Mouse (Mus musculus): ENCODE data around the gene Pde2a. TPM values are rescaled to one million over a fixed set of nuclear protein-coding genes. Genes with fewer than 3 reads are reported as not detected.

Gene Pde2a
- polyA plus RNA-seq (2012; rRNA removed) = 19.4 and 25.1 TPM in 2 replicates

DNA sequence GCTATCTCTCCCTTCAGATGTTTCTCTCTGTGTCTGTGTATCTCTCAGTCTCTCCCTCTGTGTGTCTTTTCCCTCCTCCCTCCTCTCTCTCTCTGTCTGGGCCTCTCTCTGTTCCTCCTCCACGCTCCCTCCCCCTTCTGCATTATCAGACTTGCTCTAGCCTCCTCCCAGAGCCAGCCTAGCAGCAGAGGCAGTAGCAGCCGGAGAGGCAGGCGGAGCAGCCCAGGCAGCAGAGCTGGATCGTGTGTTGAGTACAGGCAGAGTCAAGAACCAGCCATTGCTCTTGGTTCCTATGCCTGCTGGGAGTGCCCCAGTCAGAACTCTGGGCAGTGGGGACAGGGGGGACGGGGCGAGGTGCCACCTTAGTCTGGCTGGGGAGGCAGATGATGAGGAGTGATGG, at the start of gene Pde2a:
Gene Pde2a (plus strand): TSS at position 163 of the 400 bp plus-strand sequence.
- TF ChIP-seq POLR2A (IDR thresholded peaks at IDR 0.05; ENCODE audit: borderline replicate concordance, extremely low read depth, insufficient read depth, insufficient read length, poor library complexity, severe bottlenecking) (peak; percentile 10; the same call in 1 of the 2 replicates), CTCF (IDR thresholded peaks at IDR 0.05; ENCODE audit: borderline replicate concordance, extremely low read depth, insufficient read depth, insufficient read length) (no peak)
- peak; percentile 87 for DNase-seq (ENCODE audit: low read depth)

DNA sequence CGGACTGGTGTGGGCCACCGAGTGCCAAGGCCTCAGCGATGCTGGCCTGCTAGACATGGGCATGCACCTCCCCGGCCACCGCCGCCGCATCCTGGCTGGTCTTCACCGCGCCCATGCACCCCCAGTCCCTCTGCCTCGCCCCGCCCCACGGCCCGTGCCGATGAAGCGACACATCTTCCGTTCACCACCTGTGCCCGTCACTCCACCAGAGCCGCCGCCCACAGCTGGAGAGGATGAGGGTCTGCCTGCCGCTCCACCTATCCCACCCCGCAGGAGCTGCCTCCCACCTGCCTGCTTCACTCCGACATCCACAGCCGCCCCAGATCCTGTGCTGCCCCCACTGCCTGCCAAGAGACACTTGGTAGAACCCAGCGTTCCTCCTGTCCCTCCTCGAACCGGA, 48.4 kb upstream of the Pde2a start:
- TF ChIP-seq CTCF (IDR thresholded peaks at IDR 0.05; ENCODE audit: borderline replicate concordance, extremely low read depth, insufficient read depth, insufficient read length) (no peak), POLR2A (IDR thresholded peaks at IDR 0.05; ENCODE audit: borderline replicate concordance, extremely low read depth, insufficient read depth, insufficient read length, poor library complexity, severe bottlenecking) (no peak)
- no peak for DNase-seq (ENCODE audit: low read depth)

DNA sequence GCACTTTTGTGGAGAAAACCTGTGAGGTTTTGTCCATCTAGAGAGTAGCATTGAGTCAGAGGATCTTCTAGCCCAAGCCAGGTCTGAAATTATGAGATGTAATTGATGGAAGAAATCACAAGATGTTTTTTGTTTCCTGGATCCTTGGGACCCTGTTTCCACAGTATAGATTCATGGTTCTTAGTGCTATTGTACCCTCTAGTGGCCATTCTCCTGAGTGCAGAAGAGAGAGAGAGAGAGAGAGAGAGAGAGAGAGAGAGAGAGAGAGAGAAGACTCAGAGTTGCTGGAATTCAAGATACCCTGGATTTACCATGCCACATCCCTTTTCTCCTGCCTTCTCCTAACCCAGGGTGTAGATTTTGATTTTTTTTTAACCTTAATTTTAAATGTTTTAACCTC, 47.3 kb upstream of the Pde2a start:
- peak; percentile 88 for DNase-seq (ENCODE audit: low read depth)
- TF ChIP-seq POLR2A (IDR thresholded peaks at IDR 0.05; ENCODE audit: borderline replicate concordance, extremely low read depth, insufficient read depth, insufficient read length, poor library complexity, severe bottlenecking) (no peak), CTCF (IDR thresholded peaks at IDR 0.05; ENCODE audit: borderline replicate concordance, extremely low read depth, insufficient read depth, insufficient read length) (peak; percentile 37; the same call in 1 of the 2 replicates)

DNA sequence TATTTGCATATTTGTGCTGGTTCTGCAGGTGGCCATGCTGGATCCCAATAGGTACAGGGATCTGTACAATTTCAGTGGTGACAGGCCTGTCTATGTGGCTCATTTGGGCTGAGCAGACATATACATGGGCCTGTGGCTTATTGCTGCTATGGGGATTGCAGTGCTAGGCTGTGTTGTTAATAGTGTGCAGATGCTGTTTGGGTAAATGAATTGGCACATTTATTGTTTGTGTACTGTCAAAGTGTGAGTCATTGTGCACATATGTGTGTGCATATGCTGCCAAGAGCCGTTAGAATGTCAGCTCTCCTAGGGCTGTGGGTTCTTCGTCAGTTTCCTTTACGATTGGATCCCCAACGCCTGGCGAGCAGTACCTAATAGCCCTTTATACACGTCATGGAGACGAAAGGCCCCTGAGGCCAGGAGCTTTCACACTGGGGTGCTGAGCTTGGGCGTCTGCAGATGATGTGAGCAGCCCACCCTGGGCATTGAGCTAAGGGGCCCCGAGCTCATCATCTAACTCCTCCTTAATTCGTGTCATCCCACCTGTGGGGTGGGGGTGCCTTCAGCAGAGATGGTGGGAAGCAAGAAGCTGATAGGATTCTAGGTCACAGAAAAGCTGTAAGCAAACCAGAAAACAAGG, 44.7 kb upstream of the Pde2a start:
- DNase-seq (ENCODE audit: low read depth) = peak; percentile 77
- TF ChIP-seq POLR2A (IDR thresholded peaks at IDR 0.05; ENCODE audit: borderline replicate concordance, extremely low read depth, insufficient read depth, insufficient read length, poor library complexity, severe bottlenecking) (no peak), CTCF (IDR thresholded peaks at IDR 0.05; ENCODE audit: borderline replicate concordance, extremely low read depth, insufficient read depth, insufficient read length) (no peak)

DNA sequence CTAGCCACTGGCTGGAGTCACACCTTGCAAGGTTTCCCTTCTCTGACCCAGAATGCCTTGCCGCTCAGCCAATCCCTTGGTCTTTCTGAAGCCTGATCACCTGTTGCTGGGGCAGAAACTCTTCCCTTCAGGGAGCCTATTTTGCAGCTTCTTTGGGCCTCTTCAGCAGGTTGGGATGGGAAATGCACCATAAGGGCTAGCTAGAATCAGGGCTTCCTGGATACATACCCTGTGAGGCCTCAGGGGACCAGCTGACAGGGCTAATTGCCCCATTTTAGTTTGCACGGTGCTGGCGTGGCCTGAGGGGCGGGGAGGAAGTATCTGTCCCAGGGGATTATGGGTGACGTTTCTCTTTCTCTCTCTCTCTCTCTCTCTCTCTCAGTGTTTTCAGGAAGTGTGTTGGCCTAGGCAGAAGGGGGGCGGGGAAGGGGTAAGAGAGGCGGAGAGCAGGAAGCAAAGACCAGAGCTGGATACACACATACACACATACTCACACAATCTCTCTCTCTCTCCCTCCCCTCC, 43.7 kb upstream of the Pde2a start:
- TF ChIP-seq CTCF (IDR thresholded peaks at IDR 0.05; ENCODE audit: borderline replicate concordance, extremely low read depth, insufficient read depth, insufficient read length) (no peak), POLR2A (IDR thresholded peaks at IDR 0.05; ENCODE audit: borderline replicate concordance, extremely low read depth, insufficient read depth, insufficient read length, poor library complexity, severe bottlenecking) (no peak)
- peak; percentile 73 for DNase-seq (ENCODE audit: low read depth)

DNA sequence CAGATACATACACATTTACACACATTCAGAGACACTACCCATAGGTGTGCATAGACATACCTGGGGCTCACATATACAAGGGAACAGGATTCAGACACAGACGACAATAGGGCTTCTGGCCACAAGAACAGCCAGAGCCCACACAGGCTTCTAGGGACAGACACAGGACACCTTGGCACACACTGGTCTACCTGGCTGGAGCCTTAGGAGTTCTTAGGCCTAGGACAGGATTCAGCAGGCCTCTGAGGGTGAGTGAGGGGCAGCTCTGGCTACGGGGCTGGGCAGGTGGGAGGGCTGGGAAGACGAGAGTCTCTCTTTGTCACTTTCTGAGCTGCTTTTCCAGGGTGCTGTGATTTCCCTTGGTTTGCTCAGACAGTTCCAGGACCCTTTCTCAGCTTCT, 43.2 kb upstream of the Pde2a start:
- TF ChIP-seq CTCF (IDR thresholded peaks at IDR 0.05; ENCODE audit: borderline replicate concordance, extremely low read depth, insufficient read depth, insufficient read length) (no peak), POLR2A (IDR thresholded peaks at IDR 0.05; ENCODE audit: borderline replicate concordance, extremely low read depth, insufficient read depth, insufficient read length, poor library complexity, severe bottlenecking) (no peak)

DNA sequence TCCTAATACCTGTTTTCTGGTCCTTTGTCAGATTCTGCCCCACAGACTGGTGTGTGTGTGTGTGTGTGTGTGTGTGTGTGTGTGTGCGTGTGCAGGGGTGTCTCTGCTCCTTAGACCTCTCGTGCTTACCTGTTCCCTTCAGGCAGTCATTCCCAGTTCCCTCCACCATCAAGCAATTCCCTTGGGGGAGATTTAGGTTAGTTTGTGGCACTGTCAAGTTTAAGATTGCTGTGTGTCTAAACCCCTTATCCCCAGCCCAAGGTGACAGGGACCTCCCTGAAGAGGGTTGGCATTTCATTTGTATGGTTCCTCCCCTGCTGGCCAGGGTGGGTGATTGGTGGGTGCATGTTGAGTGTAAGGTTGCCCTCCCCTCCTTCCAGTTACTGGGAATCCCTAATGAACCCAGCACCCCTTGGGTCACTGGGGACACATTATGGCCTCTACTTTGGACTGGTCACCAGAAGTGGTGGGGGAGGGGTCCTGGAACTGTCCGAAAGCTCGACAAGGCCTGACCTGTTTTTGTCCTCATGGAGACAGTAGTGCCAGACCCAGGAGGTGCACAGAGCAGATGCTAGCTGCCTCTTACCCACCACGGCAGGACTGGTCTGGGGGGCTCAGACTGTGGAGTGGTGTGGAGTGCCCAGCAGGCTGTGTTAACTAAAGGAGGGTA, 42.6 kb upstream of the Pde2a start:
- no peak for DNase-seq (ENCODE audit: low read depth)
- TF ChIP-seq POLR2A (IDR thresholded peaks at IDR 0.05; ENCODE audit: borderline replicate concordance, extremely low read depth, insufficient read depth, insufficient read length, poor library complexity, severe bottlenecking) (no peak), CTCF (IDR thresholded peaks at IDR 0.05; ENCODE audit: borderline replicate concordance, extremely low read depth, insufficient read depth, insufficient read length) (no peak)

More for the DNA sequence above, 43.2 kb upstream of the Pde2a start:
- DNase-seq (ENCODE audit: low read depth) = no peak

DNA sequence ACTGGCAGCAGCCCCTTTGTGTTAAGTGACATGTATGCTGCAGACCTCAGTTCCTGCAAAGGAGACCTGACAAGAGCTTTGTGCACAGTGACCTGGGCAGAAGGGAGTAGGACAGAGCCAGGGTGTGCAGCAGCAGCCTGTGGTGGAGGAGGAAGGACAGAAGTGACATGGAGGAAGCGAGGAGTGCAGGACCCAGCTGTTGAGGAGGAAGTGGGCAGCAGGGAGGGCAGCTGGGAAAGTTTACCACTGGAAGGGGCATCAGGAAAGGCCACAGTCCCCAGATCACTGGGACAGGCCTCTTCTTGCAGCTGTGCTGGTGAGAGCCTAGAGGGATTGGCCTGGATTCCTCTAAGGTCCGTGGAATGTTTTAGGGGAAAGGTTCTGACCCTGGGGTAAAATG, 41.8 kb upstream of the Pde2a start:
- DNase-seq (ENCODE audit: low read depth) = no peak
- TF ChIP-seq CTCF (IDR thresholded peaks at IDR 0.05; ENCODE audit: borderline replicate concordance, extremely low read depth, insufficient read depth, insufficient read length) = no peak
- TF ChIP-seq POLR2A (IDR thresholded peaks at IDR 0.05; ENCODE audit: borderline replicate concordance, extremely low read depth, insufficient read depth, insufficient read length, poor library complexity, severe bottlenecking) = no peak

DNA sequence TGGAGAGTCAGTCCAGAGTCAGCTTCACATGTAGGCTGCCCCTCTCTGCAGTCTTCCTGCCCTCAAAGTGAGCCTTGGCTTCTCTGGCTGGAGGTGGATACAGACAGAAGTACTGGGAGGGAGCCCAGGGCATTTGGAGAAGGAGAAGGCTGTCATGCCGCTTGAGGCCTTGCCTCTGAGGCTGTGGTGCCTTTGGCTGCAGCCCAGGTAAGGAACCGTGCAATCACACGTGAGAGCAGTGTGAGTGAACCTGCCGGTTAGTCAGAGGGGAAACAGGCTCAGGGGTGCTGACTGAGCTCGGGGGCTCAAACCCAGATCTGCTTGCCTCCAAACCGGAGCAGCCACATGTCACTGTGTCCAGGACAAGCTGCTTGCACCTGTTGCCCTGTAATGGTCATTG, 40.0 kb upstream of the Pde2a start:
- no peak for DNase-seq (ENCODE audit: low read depth)
- TF ChIP-seq CTCF (IDR thresholded peaks at IDR 0.05; ENCODE audit: borderline replicate concordance, extremely low read depth, insufficient read depth, insufficient read length) (no peak), POLR2A (IDR thresholded peaks at IDR 0.05; ENCODE audit: borderline replicate concordance, extremely low read depth, insufficient read depth, insufficient read length, poor library complexity, severe bottlenecking) (no peak)

DNA sequence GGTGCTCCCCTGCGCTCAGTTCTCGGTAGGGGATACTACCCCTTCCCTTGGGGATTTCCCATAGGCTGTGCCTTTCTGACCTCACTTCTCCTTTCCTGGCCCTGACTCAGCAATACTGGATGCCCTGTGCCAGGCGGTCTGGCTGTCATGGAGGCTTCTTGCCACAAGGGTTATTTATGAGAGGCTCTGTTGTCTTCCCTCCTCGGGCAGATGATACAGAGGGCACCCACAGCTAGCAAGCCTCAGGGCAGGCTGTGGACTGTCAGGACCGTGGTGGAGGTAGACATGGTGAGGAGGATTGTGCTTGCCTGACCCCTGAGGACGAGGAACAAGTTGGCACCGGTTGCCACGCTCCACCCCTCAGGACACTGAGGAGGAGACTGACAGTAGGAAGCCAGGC, 39.1 kb upstream of the Pde2a start:
- DNase-seq (ENCODE audit: low read depth) = no peak
- TF ChIP-seq POLR2A (IDR thresholded peaks at IDR 0.05; ENCODE audit: borderline replicate concordance, extremely low read depth, insufficient read depth, insufficient read length, poor library complexity, severe bottlenecking) = no peak
- TF ChIP-seq CTCF (IDR thresholded peaks at IDR 0.05; ENCODE audit: borderline replicate concordance, extremely low read depth, insufficient read depth, insufficient read length) = no peak

DNA sequence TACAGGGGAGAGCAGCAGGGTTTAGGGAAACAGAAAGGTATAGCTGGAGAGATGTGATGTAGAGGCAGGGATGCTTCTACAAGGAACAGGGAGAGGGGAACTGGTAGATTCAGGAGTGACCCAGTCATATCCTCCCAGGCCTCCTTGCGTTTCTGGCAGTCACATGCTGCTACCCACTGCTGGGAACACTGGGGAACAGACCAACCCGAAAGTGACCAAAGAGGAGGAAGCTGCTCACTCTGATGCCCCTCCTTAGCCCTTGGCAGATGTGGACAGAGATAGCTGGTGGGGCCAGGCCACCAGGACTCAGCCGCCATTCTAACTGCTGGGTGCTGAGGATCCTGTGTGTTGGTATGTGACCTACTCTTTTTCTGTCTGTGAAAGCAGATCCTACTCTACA, 37.7 kb upstream of the Pde2a start:
- TF ChIP-seq POLR2A (IDR thresholded peaks at IDR 0.05; ENCODE audit: borderline replicate concordance, extremely low read depth, insufficient read depth, insufficient read length, poor library complexity, severe bottlenecking) = no peak
- TF ChIP-seq CTCF (IDR thresholded peaks at IDR 0.05; ENCODE audit: borderline replicate concordance, extremely low read depth, insufficient read depth, insufficient read length) = no peak
- DNase-seq (ENCODE audit: low read depth) = no peak
